Mouse (Mus musculus): ENCODE results near the gene Cyp26c1.

DNA sequence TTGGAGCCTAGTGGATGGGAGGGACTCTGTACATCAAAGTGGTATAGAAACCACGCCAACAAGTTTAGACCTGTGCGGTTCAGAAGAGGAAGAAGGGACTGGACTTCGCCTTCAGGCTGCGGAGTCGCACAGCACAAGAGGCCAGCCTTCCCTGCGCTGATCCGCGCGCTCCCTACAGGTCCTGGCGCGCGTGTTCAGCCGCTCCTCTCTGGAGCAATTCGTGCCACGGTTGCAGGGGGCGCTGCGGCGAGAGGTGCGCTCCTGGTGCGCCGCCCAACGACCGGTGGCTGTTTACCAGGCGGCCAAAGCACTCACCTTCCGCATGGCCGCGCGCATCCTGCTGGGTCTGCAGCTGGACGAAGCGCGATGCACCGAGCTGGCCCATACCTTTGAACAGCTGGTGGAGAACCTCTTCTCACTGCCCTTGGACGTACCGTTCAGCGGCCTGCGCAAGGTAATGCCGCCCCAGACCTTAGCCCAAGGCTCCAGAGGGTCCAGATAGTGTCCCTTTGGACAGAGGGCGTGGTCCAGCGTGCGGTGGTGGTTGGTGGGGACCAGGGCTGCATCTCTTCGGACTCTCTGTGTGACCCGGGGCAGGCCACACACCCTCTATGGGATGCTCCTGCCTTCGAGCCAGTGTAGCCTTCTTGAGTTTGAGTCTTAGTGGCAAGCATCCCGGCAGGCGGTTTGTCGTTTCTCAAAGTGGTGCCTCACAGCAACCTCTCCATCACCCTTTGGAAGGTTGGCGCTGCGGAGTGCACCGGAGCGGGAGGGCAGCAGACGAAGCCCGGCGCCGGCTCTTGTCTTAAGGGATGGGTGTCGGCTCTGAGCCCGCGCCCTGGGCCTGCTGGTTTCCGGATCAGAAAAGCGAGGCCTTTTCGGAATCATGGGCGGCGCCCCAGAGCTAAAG is 1.8 kb downstream of the Cyp26c1 start:
- no peak for TF ChIP-seq CTCF (IDR thresholded peaks at IDR 0.05; ENCODE audit: extremely low read depth, insufficient read length, insufficient replicate concordance, low read depth, low read length)
- no peak for TF ChIP-seq POLR2A (IDR thresholded peaks at IDR 0.05; ENCODE audit: low read depth, low read length)
